Mouse (Mus musculus) neutrophil, adult 5-6 weeks (primary cell): ENCODE measurements around the gene Amhr2. TPM values are rescaled to one million over a fixed set of nuclear protein-coding genes. Genes with fewer than 3 reads are reported as not detected.
A peak's percentile ranks its signal among the peaks of the same experiment; 100 is the strongest.

ENCODE experiments used
- ATAC-seq: fragments of 151-379, 151-347 bp; 2 replicates; pipeline ENCODE4 v1.8.0; 2017; ENCODE audit warnings: mild to moderate bottlenecking, moderate TSS enrichment; ENCODE audit not compliant: insufficient number of reproducible peaks, poor library complexity, low FRiP score, severe bottlenecking; ENCODE audit errors: extremely low read depth
- total RNA-seq: library from RNA; stranded (forward); fragments of 200-1000 nt; gene quantifications from 2 replicates; pipeline ENCODE4 v1.2.3, GENCODE M21; 2017

Gene Amhr2
- total RNA-seq, 1 experiment from 2014 or later = 1.2 TPM

- no peak for ATAC-seq
These were observed 24.2 kb upstream of the Amhr2 start for GRCm38 (mm10) chr15:102420986-102421385.

- ATAC-seq = peak; percentile 75
These were observed 23.7 kb upstream of the Amhr2 start for GRCm38 (mm10) chr15:102421437-102421836.

GRCm38 (mm10) chr15:102423602-102424240, 21.4 kb upstream of the Amhr2 start:
- no peak for ATAC-seq

GRCm38 (mm10) chr15:102424657-102425056, 20.5 kb upstream of the Amhr2 start:
- no peak for ATAC-seq

- ATAC-seq = no peak
These were observed 18.2 kb upstream of the Amhr2 start for GRCm38 (mm10) chr15:102426963-102427362.

GRCm38 (mm10) chr15:102432046-102432445, 13.1 kb upstream of the Amhr2 start:
- ATAC-seq = no peak

GRCm38 (mm10) chr15:102433173-102433572, 12.0 kb upstream of the Amhr2 start:
- ATAC-seq = no peak

GRCm38 (mm10) chr15:102442490-102442889, 2.7 kb upstream of the Amhr2 start:
- peak; percentile 69; the same call in 1 of the 2 replicates for ATAC-seq

- no peak for ATAC-seq
These were observed 1.3 kb downstream of the Amhr2 start for GRCm38 (mm10) chr15:102446448-102446847.

- no peak for ATAC-seq
These were observed 4.2 kb downstream of the Amhr2 start for GRCm38 (mm10) chr15:102449366-102449765.

GRCm38 (mm10) chr15:102450928-102451327, 5.8 kb downstream of the Amhr2 start:
- no peak for ATAC-seq

- no peak for ATAC-seq
These were observed 6.7 kb downstream of the Amhr2 start for GRCm38 (mm10) chr15:102451666-102452430.

GRCm38 (mm10) chr15:102455993-102456392, 10.8 kb downstream of the Amhr2 start:
- ATAC-seq = no peak

- ATAC-seq = no peak
These were observed 13.0 kb downstream of the Amhr2 start for GRCm38 (mm10) chr15:102458050-102458736.

- peak; percentile 92 for ATAC-seq
These were observed 13.7 kb downstream of the Amhr2 start, which contains the start of gene Prr13 for GRCm38 (mm10) chr15:102458904-102459317. TSS of gene Prr13 (plus strand) at chr15:102459028.

GRCm38 (mm10) chr15:102459381-102459780, 14.2 kb downstream of the Amhr2 start:
- ATAC-seq = no peak

- ATAC-seq = no peak
These were observed 14.7 kb downstream of the Amhr2 start for GRCm38 (mm10) chr15:102459847-102460246.

- no peak for ATAC-seq
These were observed 15.2 kb downstream of the Amhr2 start for GRCm38 (mm10) chr15:102460409-102460808.

- no peak for ATAC-seq
These were observed 15.8 kb downstream of the Amhr2 start for GRCm38 (mm10) chr15:102460971-102461370.
